10 mouse cellular contexts compared by ENCODE assay signal in the genomic region with DNA sequence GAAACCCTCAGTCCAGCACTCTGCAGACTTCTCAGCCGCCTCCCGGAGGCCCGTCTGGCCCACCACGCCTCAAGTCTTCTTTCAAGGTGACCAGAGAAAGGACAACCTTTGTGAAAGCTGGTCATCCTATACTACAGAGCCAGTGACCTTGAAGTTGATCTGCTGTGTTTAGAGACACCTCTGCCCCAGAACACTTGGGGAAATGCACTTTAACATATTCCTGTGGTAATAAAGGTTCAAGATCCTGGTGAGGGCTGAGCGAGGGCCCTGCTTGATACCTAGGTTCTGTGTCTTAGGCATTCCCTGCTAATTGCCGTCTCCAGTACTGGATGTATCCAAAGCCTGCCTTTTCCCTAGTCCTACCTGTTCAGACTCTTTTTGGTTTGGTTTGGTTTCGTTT. TPM values are rescaled to one million over a fixed set of nuclear protein-coding genes. Genes with fewer than 3 reads are reported as not detected.
DNase-seq lines count a peak whose midpoint lies in the region; ATAC-seq and TF ChIP-seq lines count a peak whose summit lies in the region.
"Had no signal": no experiment of that assay in that cellular context is flagged by ENCODE, and none has a peak within 500 bp of the region (broad histone marks: within the 10 kb centered on the region; RNA-seq: fewer than 3 reads in every experiment).

No protein-coding gene starts in this region.

- no peaks in the 10 kb centered on the region for H3K27me3 ChIP-seq in heart, postnatal 0 days (ENCODE audit: control insufficient read depth, insufficient read depth, low read length)
- H3K27me3 ChIP-seq in E14TG2a.4 (ENCODE audit: insufficient read depth, low read length): peaks cover 38% of the 10 kb centered on the region
- H3K27me3 ChIP-seq in limb, embryonic 11.5 days (ENCODE audit: control insufficient read depth, insufficient read depth, low read length): no peaks in the 10 kb centered on the region

- no peaks in the 10 kb centered on the region for H3K36me3 ChIP-seq in heart, postnatal 0 days (replicated peaks; ENCODE audit: control insufficient read depth, insufficient read depth, low read length)
- H3K36me3 ChIP-seq in E14TG2a.4 (ENCODE audit: insufficient read depth, low read length): peaks cover 26% of the 10 kb centered on the region
- H3K36me3 ChIP-seq in ES-E14 (ENCODE audit: control insufficient read depth, insufficient read depth, low read length, poor library complexity, severe bottlenecking): peaks cover 10% of the 10 kb centered on the region
- no peaks in the 10 kb centered on the region for H3K36me3 ChIP-seq in limb, embryonic 11.5 days (ENCODE audit: control insufficient read depth, insufficient read depth, low read length)

- peaks cover 67% of the 10 kb centered on the region for H3K4me1 ChIP-seq in heart, postnatal 0 days (ENCODE audit: control insufficient read depth, insufficient read depth)
- H3K4me1 ChIP-seq in E14TG2a.4 (replicated peaks; ENCODE audit: low read depth, low read length) (peaks cover 97% of the 10 kb centered on the region), ES-E14 (ENCODE audit: control insufficient read depth in 2 of 2, insufficient read depth in 2 of 2, low read length in 2 of 2, poor library complexity in 1 of 2) (peaks cover 13 to 46% of the 10 kb centered on the region in 2 experiments)
- peaks cover 83% of the 10 kb centered on the region for H3K4me1 ChIP-seq in limb, embryonic 11.5 days (ENCODE audit: control insufficient read depth, insufficient read depth, low read length)

- no peak for TF ChIP-seq EP300 in heart, postnatal 0 days (IDR thresholded peaks at IDR 0.05; ENCODE audit: low read depth)

- H3K27ac ChIP-seq in heart, postnatal 0 days (ENCODE audit: low read depth): peak overlapping the region; percentile 28; the same call in 1 of the 2 replicates
- H3K27ac ChIP-seq in ES-E14 (ENCODE audit: insufficient read depth, low read depth, low read length, poor library complexity, severe bottlenecking): peak overlapping the region; percentile 11; the same call in 1 of the 2 replicates
- peak overlapping the region; percentile 94 for H3K27ac ChIP-seq in limb, embryonic 11.5 days (replicated peaks; ENCODE audit: low read depth, low read length)

- ATAC-seq in heart, postnatal 0 days (ENCODE audit: insufficient read depth, low read depth): no peak
- no peak for ATAC-seq in limb, embryonic 11.5 days (ENCODE audit: insufficient number of reproducible peaks, low FRiP score, low TSS enrichment, low read depth)

- DNase-seq in heart, postnatal 0 days (ENCODE audit: low spot score): no peak
- DNase-seq in heart, adult 9 months (ENCODE audit: low spot score in 2 of 2): no peak
- no peak for DNase-seq in ES-E14 (ENCODE audit: low read depth, low spot score)
- DNase-seq in limb, embryonic 11.5 days (ENCODE audit: low spot score): no peak
- DNase-seq in ovary, postnatal 10 days (ENCODE audit: low spot score): no peak
- DNase-seq in gastrocnemius, postnatal 4 days (ENCODE audit: low spot score in 2 of 2): no peak
- DNase-seq: liver, embryonic 13.5 days had no signal

- no peaks in the 10 kb centered on the region for H3K9me3 ChIP-seq in heart, postnatal 0 days (replicated peaks; ENCODE audit: control insufficient read depth, low read length)
- H3K9me3 ChIP-seq in E14TG2a.4 (ENCODE audit: low read length) (no peaks in the 10 kb centered on the region), ES-E14 (ENCODE audit: control insufficient read depth, insufficient read depth, low read depth, low read length) (no peaks in the 10 kb centered on the region)
- H3K9me3 ChIP-seq in limb, embryonic 11.5 days (ENCODE audit: control insufficient read depth, low read length): no peaks in the 10 kb centered on the region
- H3K9me3 ChIP-seq: liver, embryonic 13.5 days had no signal

- no peak for TF ChIP-seq CTCF in heart, postnatal 0 days (IDR thresholded peaks at IDR 0.05; ENCODE audit: low read depth)
- TF ChIP-seq CTCF in E14TG2a.4 (conservative IDR thresholded peaks at IDR 0.05; ENCODE audit: low read length): no peak

- no peak overlapping the region for H3K4me2 ChIP-seq in heart, postnatal 0 days (ENCODE audit: low read depth, low read length)
- peak overlapping the region; percentile 24 for H3K4me2 ChIP-seq in limb, embryonic 11.5 days (ENCODE audit: low read depth, severe bottlenecking)
- H3K4me2 ChIP-seq: liver, embryonic 13.5 days had no signal

- WGBS in heart, postnatal 0 days: 69% methylated on average over 7 of the region's 7 CpGs
- WGBS in limb, embryonic 11.5 days: 42% methylated on average over 7 of the region's 7 CpGs

- no peak overlapping the region for H3K9ac ChIP-seq in heart, postnatal 0 days (replicated peaks; ENCODE audit: low read depth, low read length)
- H3K9ac ChIP-seq in ES-E14 (ENCODE audit: insufficient read depth, low read depth, low read length, poor library complexity, severe bottlenecking): peak overlapping the region; percentile 29; the same call in 1 of the 2 replicates
- H3K9ac ChIP-seq in limb, embryonic 11.5 days (ENCODE audit: low read length): no peak overlapping the region; the same call in 1 of the 2 replicates
- H3K9ac ChIP-seq: liver, embryonic 13.5 days had no signal

- H3K4me3 ChIP-seq in heart, postnatal 0 days (ENCODE audit: low read depth, low read length): no peak overlapping the region
- peak overlapping the region; percentile 59 for H3K4me3 ChIP-seq in E14TG2a.4 (replicated peaks; ENCODE audit: low read length)
- H3K4me3 ChIP-seq in ES-E14 (ENCODE audit: insufficient read depth in 1 of 2, low read depth in 1 of 2, low read length in 2 of 2, poor library complexity in 1 of 2, severe bottlenecking in 1 of 2): peak overlapping the region in 1 of 2 experiments; percentile 29; a peak in 1 of 4 replicates
- H3K4me3 ChIP-seq in limb, embryonic 11.5 days (ENCODE audit: low read depth, low read length): no peak overlapping the region
- H3K4me3 ChIP-seq: liver, embryonic 13.5 days had no signal

- in situ Hi-C loops in ES-E14 (cut with MboI; ENCODE audit: low sequenced_read_pairs in 2 of 2, unreplicated experiment in 2 of 2): loop anchor here in 1 of 2 experiments (5.0 kb wide), 1 partner anchor 46 kb away; no protein-coding TSS in a partner anchor

TF ChIP-seq in ES-E14, 5 proteins besides CTCF, POLR2A, EP300 and RAD21:
- no peak for TF ChIP-seq HCFC1 (IDR thresholded peaks at IDR 0.05; ENCODE audit: borderline replicate concordance, insufficient read depth, low read length)
- TF ChIP-seq ZNF384 (IDR thresholded peaks at IDR 0.05; ENCODE audit: low read depth, low read length): no peak
- TF ChIP-seq MAFK (IDR thresholded peaks at IDR 0.05; ENCODE audit: insufficient read depth, low read depth, low read length): no peak
- TF ChIP-seq CHD2 (IDR thresholded peaks at IDR 0.05; ENCODE audit: low read depth, low read length): no peak
- no peak for TF ChIP-seq ZC3H11A (IDR thresholded peaks at IDR 0.05; ENCODE audit: borderline replicate concordance, low read depth, low read length)

RNA-seq across cellular contexts. Expression of gene Rara, which starts 1.1 kb away (rescaled TPM):
- total RNA-seq in heart, postnatal 0 days (2014; rRNA removed; ENCODE audit: low replicate concordance): 24.0 and 36.2 TPM in 2 replicates
- 14.7 and 15.8 TPM in 2 replicates for polyA plus RNA-seq in heart, postnatal 0 days (2015; fragmentation: Nextera tagmentation; extraction: Ambion mirVana)
- 25.8 and 30.1 TPM in 2 replicates for total RNA-seq in ES-E14 (2012; rRNA removed)
- polyA plus RNA-seq in limb, embryonic 11.5 days (2014; fragmentation: Nextera tagmentation; extraction: Ambion mirVana): 46.7 and 48.7 TPM in 2 replicates
- total RNA-seq in gastrocnemius, postnatal 4 days (2021): 10 to 100 TPM; 44.6 to 45.9 TPM

RNA-seq across cellular contexts. Expression of gene Cdc6, which starts 19.0 kb away (rescaled TPM):
- 1.4 and 2.2 TPM in 2 replicates for total RNA-seq in heart, postnatal 0 days (2014; rRNA removed; ENCODE audit: low replicate concordance)
- 4.2 and 4.5 TPM in 2 replicates for polyA plus RNA-seq in heart, postnatal 0 days (2015; fragmentation: Nextera tagmentation; extraction: Ambion mirVana)
- total RNA-seq in ES-E14 (2012; rRNA removed): 32.7 and 51.3 TPM in 2 replicates
- polyA plus RNA-seq in limb, embryonic 11.5 days (2014; fragmentation: Nextera tagmentation; extraction: Ambion mirVana): 58.7 and 63.4 TPM in 2 replicates
- total RNA-seq in gastrocnemius, postnatal 4 days (2021): 1 to 10 TPM; 6.8 to 7.5 TPM

RNA-seq across cellular contexts. Expression of gene Gjd3, which starts 56.3 kb away (rescaled TPM):
- total RNA-seq in heart, postnatal 0 days (2014; rRNA removed; ENCODE audit: low replicate concordance): 4.2 and 14.7 TPM in 2 replicates
- polyA plus RNA-seq in heart, postnatal 0 days (2015; fragmentation: Nextera tagmentation; extraction: Ambion mirVana): 5.8 and 6.3 TPM in 2 replicates
- 0.27 and 1.7 TPM in 2 replicates for total RNA-seq in ES-E14 (2012; rRNA removed)
- polyA plus RNA-seq in limb, embryonic 11.5 days (2014; fragmentation: Nextera tagmentation; extraction: Ambion mirVana): 0.40 TPM in 1 of 2 replicates, not detected in the other
- under 1 TPM in 1 of 2 experiments, not detected in 1; 0.69 TPM for total RNA-seq in gastrocnemius, postnatal 4 days (2021)
- total RNA-seq: common myeloid progenitor, adult 5-6 weeks; gastrocnemius, adult 18-20 months had no signal
- polyA plus RNA-seq: liver, embryonic 13.5 days had no signal

Comparison
In these comparisons a context has a peak if more than half of its experiments do, and no peak if none do; other contexts are left out.
1. H3K27ac ChIP-seq: peak in every context shown above with its lines; median percentile 94 in limb, embryonic 11.5 days; 28 in heart, postnatal 0 days; 11 in ES-E14.